Mouse (Mus musculus): ENCODE results near the gene Pkp4. TPM values are rescaled to one million over a fixed set of nuclear protein-coding genes. Genes with fewer than 3 reads are reported as not detected.

Pkp4 gene
- polyA plus RNA-seq, 1 experiment from 2014 or later: 27.7 TPM

GRCm38 (mm10) chr2:59353821-59354220 lies 193.2 kb downstream of the Pkp4 start:
- Histone ChIP-seq H3K27ac (ENCODE audit: low read depth, low read length) (no peak overlapping the region), H3K36me3 (ENCODE audit: control insufficient read depth, insufficient read depth) (peaks cover 32% of the 10 kb centered on the region; the same call in 1 of the 2 replicates), H3K4me3 (ENCODE audit: low read depth, low read length) (no peak overlapping the region), H3K4me2 (replicated peaks; ENCODE audit: low read depth) (no peak overlapping the region), H3K9me3 (ENCODE audit: control insufficient read depth) (no peaks in the 10 kb centered on the region), H3K27me3 (replicated peaks; ENCODE audit: control insufficient read depth, insufficient read depth, low read length) (no peaks in the 10 kb centered on the region), H3K4me1 (replicated peaks; ENCODE audit: control insufficient read depth, insufficient read depth, low read length) (no peaks in the 10 kb centered on the region), H3K9ac (ENCODE audit: low read depth, low read length) (no peak overlapping the region)
- WGBS: 45% methylated on average over 3 of the region's 3 CpGs
- no peak for ATAC-seq
- no peak for TF ChIP-seq CTCF (IDR thresholded peaks at IDR 0.05; ENCODE audit: low read depth)

GRCm38 (mm10) chr2:59355531-59356289 lies 195.1 kb downstream of the Pkp4 start:
- Histone ChIP-seq H3K27me3 (replicated peaks; ENCODE audit: control insufficient read depth, insufficient read depth, low read length) (no peaks in the 10 kb centered on the region), H3K36me3 (ENCODE audit: control insufficient read depth, insufficient read depth) (peaks cover 23% of the 10 kb centered on the region; the same call in 1 of the 2 replicates), H3K4me1 (replicated peaks; ENCODE audit: control insufficient read depth, insufficient read depth, low read length) (no peaks in the 10 kb centered on the region), H3K4me3 (ENCODE audit: low read depth, low read length) (no peak overlapping the region), H3K4me2 (replicated peaks; ENCODE audit: low read depth) (no peak overlapping the region), H3K9ac (ENCODE audit: low read depth, low read length) (no peak overlapping the region), H3K9me3 (ENCODE audit: control insufficient read depth) (no peaks in the 10 kb centered on the region), H3K27ac (ENCODE audit: low read depth, low read length) (no peak overlapping the region; the same call in 1 of the 2 replicates)
- TF ChIP-seq CTCF (IDR thresholded peaks at IDR 0.05; ENCODE audit: low read depth): no peak
- no peak for ATAC-seq
- 94% methylated on average over 5 of the region's 5 CpGs for WGBS

GRCm38 (mm10) chr2:59359760-59360342 lies 199.2 kb downstream of the Pkp4 start:
- H3K36me3 ChIP-seq (ENCODE audit: control insufficient read depth, insufficient read depth): peaks cover 6% of the 10 kb centered on the region; the same call in 1 of the 2 replicates

GRCm38 (mm10) chr2:59361350-59361780 lies 200.7 kb downstream of the Pkp4 start:
- TF ChIP-seq CTCF (IDR thresholded peaks at IDR 0.05; ENCODE audit: low read depth): no peak
- WGBS: 31% methylated on average over 4 of the region's 4 CpGs

More at GRCm38 (mm10) chr2:59359760-59360342, 199.2 kb downstream of the Pkp4 start:
- H3K4me2 ChIP-seq (replicated peaks; ENCODE audit: low read depth): no peak overlapping the region
- H3K4me1 ChIP-seq (replicated peaks; ENCODE audit: control insufficient read depth, insufficient read depth, low read length): no peaks in the 10 kb centered on the region
- no peak overlapping the region for H3K27ac ChIP-seq (ENCODE audit: low read depth, low read length)
- no peak for TF ChIP-seq CTCF (IDR thresholded peaks at IDR 0.05; ENCODE audit: low read depth)
- no peak overlapping the region for H3K9ac ChIP-seq (ENCODE audit: low read depth, low read length)
- 74% methylated on average over 9 of the region's 9 CpGs for WGBS
- H3K4me3 ChIP-seq (ENCODE audit: low read depth, low read length): no peak overlapping the region
- no peaks in the 10 kb centered on the region for H3K27me3 ChIP-seq (replicated peaks; ENCODE audit: control insufficient read depth, insufficient read depth, low read length)
- ATAC-seq: no peak
- H3K9me3 ChIP-seq (ENCODE audit: control insufficient read depth): no peaks in the 10 kb centered on the region

GRCm38 (mm10) chr2:59364156-59364842 lies 203.6 kb downstream of the Pkp4 start:
- no peaks in the 10 kb centered on the region for H3K36me3 ChIP-seq (ENCODE audit: control insufficient read depth, insufficient read depth)
- no peak overlapping the region for H3K4me2 ChIP-seq (replicated peaks; ENCODE audit: low read depth)
- 82% methylated on average over 3 of the region's 3 CpGs for WGBS
- H3K27me3 ChIP-seq (replicated peaks; ENCODE audit: control insufficient read depth, insufficient read depth, low read length): no peaks in the 10 kb centered on the region
- no peaks in the 10 kb centered on the region for H3K9me3 ChIP-seq (ENCODE audit: control insufficient read depth)
- no peaks in the 10 kb centered on the region for H3K4me1 ChIP-seq (replicated peaks; ENCODE audit: control insufficient read depth, insufficient read depth, low read length)
- ATAC-seq: no peak
- TF ChIP-seq CTCF (IDR thresholded peaks at IDR 0.05; ENCODE audit: low read depth): no peak
- H3K4me3 ChIP-seq (ENCODE audit: low read depth, low read length): no peak overlapping the region
- H3K9ac ChIP-seq (ENCODE audit: low read depth, low read length): no peak overlapping the region
- H3K27ac ChIP-seq (ENCODE audit: low read depth, low read length): no peak overlapping the region

More at GRCm38 (mm10) chr2:59361350-59361780, 200.7 kb downstream of the Pkp4 start:
- H3K9ac ChIP-seq (ENCODE audit: low read depth, low read length): no peak overlapping the region
- H3K9me3 ChIP-seq (ENCODE audit: control insufficient read depth): no peaks in the 10 kb centered on the region
- no peak overlapping the region for H3K4me2 ChIP-seq (replicated peaks; ENCODE audit: low read depth)
- H3K27ac ChIP-seq (ENCODE audit: low read depth, low read length): no peak overlapping the region
- ATAC-seq: no peak
- no peaks in the 10 kb centered on the region for H3K27me3 ChIP-seq (replicated peaks; ENCODE audit: control insufficient read depth, insufficient read depth, low read length)
- H3K36me3 ChIP-seq (ENCODE audit: control insufficient read depth, insufficient read depth): no peaks in the 10 kb centered on the region; the same call in 1 of the 2 replicates
- H3K4me1 ChIP-seq (replicated peaks; ENCODE audit: control insufficient read depth, insufficient read depth, low read length): no peaks in the 10 kb centered on the region
- no peak overlapping the region for H3K4me3 ChIP-seq (ENCODE audit: low read depth, low read length)

- 91% methylated on average over 4 of the region's 4 CpGs for WGBS
- no peaks in the 10 kb centered on the region for H3K4me1 ChIP-seq (replicated peaks; ENCODE audit: control insufficient read depth, insufficient read depth, low read length)
- H3K4me3 ChIP-seq (ENCODE audit: low read depth, low read length): no peak overlapping the region
- H3K27ac ChIP-seq (ENCODE audit: low read depth, low read length): no peak overlapping the region
- no peaks in the 10 kb centered on the region for H3K36me3 ChIP-seq (ENCODE audit: control insufficient read depth, insufficient read depth)
- no peaks in the 10 kb centered on the region for H3K9me3 ChIP-seq (ENCODE audit: control insufficient read depth)
- no peak for TF ChIP-seq CTCF (IDR thresholded peaks at IDR 0.05; ENCODE audit: low read depth)
- no peak overlapping the region for H3K9ac ChIP-seq (ENCODE audit: low read depth, low read length)
- no peak for ATAC-seq
- no peak overlapping the region for H3K4me2 ChIP-seq (replicated peaks; ENCODE audit: low read depth)
- no peaks in the 10 kb centered on the region for H3K27me3 ChIP-seq (replicated peaks; ENCODE audit: control insufficient read depth, insufficient read depth, low read length)
These were observed 206.5 kb downstream of the Pkp4 start for GRCm38 (mm10) chr2:59367191-59367590.

Measured in intestine, postnatal 0 days (tissue).